Mouse (Mus musculus): ENCODE results near the gene Wdr59.

DNA sequence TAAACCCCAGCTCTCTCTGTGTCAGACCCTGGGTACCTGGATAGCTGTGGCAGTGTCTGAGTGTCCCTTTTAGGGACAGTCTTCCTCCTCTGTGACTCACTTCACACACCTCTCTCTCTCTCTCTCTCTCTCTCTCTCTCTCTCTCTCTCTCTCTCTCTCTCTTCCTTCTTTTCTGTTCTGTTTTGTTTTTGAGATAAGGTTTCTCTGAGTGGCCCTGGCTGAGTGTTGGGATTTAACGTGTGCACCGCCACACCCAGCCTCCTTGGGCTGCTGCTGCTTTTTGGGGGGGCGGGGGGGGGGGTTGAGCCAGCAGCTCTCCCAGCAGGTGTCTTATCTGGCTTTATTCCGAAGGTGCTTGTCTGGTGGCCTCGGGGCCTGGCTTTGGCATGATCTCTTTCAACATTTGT is 43.9 kb upstream of the Wdr59 start:
- TF ChIP-seq CTCF (IDR thresholded peaks at IDR 0.05; ENCODE audit: low read depth, low read length) = no peak
- TF ChIP-seq POLR2A (IDR thresholded peaks at IDR 0.05; ENCODE audit: borderline replicate concordance, low read depth, low read length) = no peak

Data from bone marrow macrophage, adult 2 months (primary cell).